Mouse (Mus musculus): Measurements from ENCODE around the gene Slc17a4. TPM values are rescaled to one million over a fixed set of nuclear protein-coding genes. Genes with fewer than 3 reads are reported as not detected.

Gene Slc17a4
- 0.63 and 1.5 TPM in 2 replicates for polyA plus RNA-seq (2015; fragmentation: Nextera tagmentation; extraction: Ambion mirVana)

GRCm38 (mm10) chr13:23914376-23915167, at the start of gene Slc17a4:
Gene Slc17a4 (minus strand): TSS chr13:23915009.

DNA sequence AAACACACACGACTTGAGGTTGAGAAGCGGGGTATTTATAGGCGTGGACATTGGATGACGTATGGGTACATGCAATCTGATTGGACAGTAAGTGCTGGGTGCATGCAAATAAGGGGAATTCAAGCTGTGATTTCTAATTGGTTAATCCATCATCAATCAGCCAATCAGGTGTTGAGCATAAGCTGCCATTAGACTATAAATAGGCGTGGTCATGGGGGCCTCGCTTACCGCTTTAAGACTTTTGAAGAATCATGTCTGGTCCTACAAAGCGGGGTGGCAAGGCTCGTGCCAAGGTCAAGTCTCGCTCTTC, 19.4 kb upstream of the Slc17a4 start, which contains the start of gene Hist1h2aa:
Gene Hist1h2aa (plus strand): TSS at position 252 of the 310 bp plus-strand sequence.

DNA sequence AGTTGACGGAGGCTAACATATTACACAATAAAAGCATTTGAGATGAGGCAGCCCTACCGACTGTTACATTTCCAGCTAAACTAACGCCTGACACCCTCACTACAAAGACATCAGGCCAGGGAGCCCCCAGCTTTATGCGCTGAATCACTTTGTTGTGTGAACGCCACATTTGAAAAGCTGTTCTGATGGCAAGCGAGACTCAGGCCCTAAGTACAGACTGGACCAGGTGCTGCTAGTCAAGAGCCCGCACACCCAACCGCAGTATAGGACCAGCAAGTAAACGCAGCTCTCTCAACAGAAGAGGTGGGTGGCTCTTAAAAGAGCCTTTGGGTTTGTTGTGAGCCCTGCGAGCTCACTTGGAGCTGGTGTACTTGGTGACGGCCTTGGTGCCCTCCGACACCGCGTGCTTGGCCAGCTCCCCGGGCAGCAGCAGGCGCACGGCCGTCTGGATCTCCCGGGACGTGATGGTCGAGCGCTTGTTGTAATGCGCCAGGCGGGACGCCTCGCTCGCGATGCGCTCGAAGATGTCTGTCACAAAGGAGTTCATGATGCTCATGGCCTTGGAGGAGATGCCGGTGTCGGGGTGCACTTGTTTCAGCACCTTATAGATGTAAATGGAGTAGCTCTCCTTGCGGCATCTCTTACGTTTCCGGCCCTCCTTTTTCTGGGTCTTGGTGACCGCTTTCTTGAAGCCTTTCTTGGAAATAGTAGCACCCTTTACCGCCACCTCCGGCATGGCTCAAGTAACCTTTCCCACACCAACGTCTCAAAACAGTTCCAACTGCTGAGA, 18.8 kb upstream of the Slc17a4 start, which contains the start of gene Hist1h2ba:
Gene Hist1h2ba (minus strand): TSS at position 736 of the 790 bp plus-strand sequence.

DNA sequence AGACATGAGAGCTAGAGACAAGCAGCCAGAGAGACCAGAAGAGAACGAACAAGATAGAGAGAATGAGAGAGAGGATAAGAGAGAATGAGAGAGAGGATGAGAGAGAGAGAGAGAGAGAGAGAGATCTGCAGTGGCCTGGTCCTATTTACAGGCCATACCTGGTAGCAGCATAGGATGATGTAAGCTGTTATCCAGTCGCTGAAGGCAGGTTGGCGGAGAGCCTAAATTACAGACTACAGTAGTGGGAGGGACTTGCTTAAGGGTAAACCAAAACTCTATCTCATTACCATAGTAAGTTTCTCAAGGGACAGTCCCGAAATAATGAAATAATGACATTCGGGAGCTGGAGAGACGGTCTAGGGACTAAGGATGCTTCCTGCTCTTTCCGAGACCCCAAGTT, 47.4 kb downstream of the Slc17a4 start, which contains the start of gene Slc17a1:
Gene Slc17a1 (plus strand): TSS at position 346 of the 400 bp plus-strand sequence.

Small RNA genes lying within 50 kb of the gene (microRNA-seq; reads per million reads assigned to microRNA genes)
- not detected for gene Gm44344 (ENCODE audit: borderline replicate concordance, insufficient number of aligned reads)

Other genes starting within 250 kb of the Slc17a4 start
- 0.62 and 1.6 TPM in 2 replicates for gene Hist1h2ac, start 231.1 kb downstream of the Slc17a4 start, polyA plus RNA-seq (2015; fragmentation: Nextera tagmentation; extraction: Ambion mirVana)
- 173 and 221 TPM in 2 replicates for gene Hist1h2bc, start 230.8 kb downstream of the Slc17a4 start, polyA plus RNA-seq (2015; fragmentation: Nextera tagmentation; extraction: Ambion mirVana)
- gene Hist1h1t, start 219.2 kb downstream of the Slc17a4 start, polyA plus RNA-seq (2015; fragmentation: Nextera tagmentation; extraction: Ambion mirVana) = not detected in 2 replicates
- 3.9 and 5.8 TPM in 2 replicates for gene Hist1h4c, start 216.6 kb downstream of the Slc17a4 start, polyA plus RNA-seq (2015; fragmentation: Nextera tagmentation; extraction: Ambion mirVana)
- gene Hfe, start 204.2 kb downstream of the Slc17a4 start, polyA plus RNA-seq (2015; fragmentation: Nextera tagmentation; extraction: Ambion mirVana) = 27.9 and 33.6 TPM in 2 replicates
- gene Hist1h1c, start 176.2 kb downstream of the Slc17a4 start, polyA plus RNA-seq (2015; fragmentation: Nextera tagmentation; extraction: Ambion mirVana) = 137 and 180 TPM in 2 replicates
- 1.2 and 1.4 TPM in 2 replicates for gene Hist1h3c, start 169.4 kb downstream of the Slc17a4 start, polyA plus RNA-seq (2015; fragmentation: Nextera tagmentation; extraction: Ambion mirVana)
- gene Hist1h2bb, start 168.3 kb downstream of the Slc17a4 start, polyA plus RNA-seq (2015; fragmentation: Nextera tagmentation; extraction: Ambion mirVana) = 0.84 and 0.95 TPM in 2 replicates
- gene Hist1h2ab, start 163.9 kb downstream of the Slc17a4 start, polyA plus RNA-seq (2015; fragmentation: Nextera tagmentation; extraction: Ambion mirVana) = 18.1 and 21.8 TPM in 2 replicates
- 2.5 and 3.1 TPM in 2 replicates for gene Hist1h3b, start 162.7 kb downstream of the Slc17a4 start, polyA plus RNA-seq (2015; fragmentation: Nextera tagmentation; extraction: Ambion mirVana)
- 0.50 and 1.1 TPM in 2 replicates for gene Hist1h4b, start 158.0 kb downstream of the Slc17a4 start, polyA plus RNA-seq (2015; fragmentation: Nextera tagmentation; extraction: Ambion mirVana)
- 0.52 TPM in 1 of 2 replicates, not detected in the other for gene Hist1h4a, start 153.8 kb downstream of the Slc17a4 start, polyA plus RNA-seq (2015; fragmentation: Nextera tagmentation; extraction: Ambion mirVana)
- 1.1 and 1.8 TPM in 2 replicates for gene Hist1h3a, start 152.6 kb downstream of the Slc17a4 start, polyA plus RNA-seq (2015; fragmentation: Nextera tagmentation; extraction: Ambion mirVana)
- gene Hist1h1a, start 151.3 kb downstream of the Slc17a4 start, polyA plus RNA-seq (2015; fragmentation: Nextera tagmentation; extraction: Ambion mirVana) = 1.2 and 1.8 TPM in 2 replicates
- gene Trim38, start 145.1 kb downstream of the Slc17a4 start, polyA plus RNA-seq (2015; fragmentation: Nextera tagmentation; extraction: Ambion mirVana) = 0.12 TPM in 1 of 2 replicates, not detected in the other
- gene Slc17a2, start 108.0 kb downstream of the Slc17a4 start, polyA plus RNA-seq (2015; fragmentation: Nextera tagmentation; extraction: Ambion mirVana) = 1.1 and 1.3 TPM in 2 replicates
- 0.33 and 0.57 TPM in 2 replicates for gene Slc17a3, start 75.6 kb downstream of the Slc17a4 start, polyA plus RNA-seq (2015; fragmentation: Nextera tagmentation; extraction: Ambion mirVana)
- gene Slc17a1, start 47.3 kb downstream of the Slc17a4 start, polyA plus RNA-seq (2015; fragmentation: Nextera tagmentation; extraction: Ambion mirVana) = 0.49 TPM in 1 of 2 replicates, not detected in the other
- not detected in 2 replicates for gene Hist1h2ba, start 19.1 kb upstream of the Slc17a4 start, polyA plus RNA-seq (2015; fragmentation: Nextera tagmentation; extraction: Ambion mirVana)
- gene Hist1h2aa, start 19.5 kb upstream of the Slc17a4 start, polyA plus RNA-seq (2015; fragmentation: Nextera tagmentation; extraction: Ambion mirVana) = not detected in 2 replicates
- gene Scgn, start 76.2 kb upstream of the Slc17a4 start, polyA plus RNA-seq (2015; fragmentation: Nextera tagmentation; extraction: Ambion mirVana) = 1.8 and 1.9 TPM in 2 replicates

Data from adrenal gland, postnatal 0 days (tissue).